Mouse (Mus musculus): Measurements from ENCODE around the gene Gm21887.
"Not testable (repeated sequence)": the region's sequence is repeated elsewhere in the genome, so short reads cannot be mapped to it uniquely, and the experiment has no call there.

Gene Gm21887

DNA sequence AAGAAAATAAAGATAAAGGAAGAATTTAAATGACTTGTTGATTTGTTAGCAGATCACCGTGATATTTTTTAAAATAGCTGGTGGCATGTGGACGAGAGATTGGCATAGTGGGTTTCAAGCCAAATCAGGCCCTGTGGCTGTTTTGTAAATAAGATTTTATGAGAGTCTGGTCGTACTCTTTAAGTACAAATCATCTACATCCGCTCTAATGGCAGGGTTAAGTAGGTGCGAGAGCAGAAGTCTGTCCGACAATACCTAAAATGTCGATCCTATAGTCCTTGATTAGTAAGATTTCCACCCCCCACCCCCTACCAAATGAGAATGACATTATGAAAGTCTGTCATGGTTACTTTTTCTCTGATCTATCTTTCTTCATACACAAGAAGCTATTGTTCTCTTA lies 25.1 kb upstream of the Gm21887 start:
- DNase-seq = not testable (repeated sequence)

DNA sequence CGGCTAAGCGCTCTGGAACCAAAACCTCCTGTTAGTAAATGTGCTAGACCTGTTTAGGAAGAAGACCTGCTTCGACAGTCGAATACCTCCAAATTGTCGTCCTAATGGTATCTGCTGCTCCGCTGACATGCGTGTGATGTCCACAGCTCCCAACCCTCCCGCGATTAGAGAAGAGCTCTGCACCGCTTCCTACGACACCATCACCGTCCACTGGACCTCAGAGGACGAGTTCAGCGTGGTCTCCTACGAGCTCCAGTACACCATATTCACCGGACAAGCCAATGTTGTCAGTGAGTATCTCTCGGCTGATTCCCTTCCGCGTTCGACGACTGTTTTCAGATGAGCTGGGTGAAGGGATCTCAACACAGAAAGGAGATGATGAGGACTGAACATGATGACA lies 24.6 kb upstream of the Gm21887 start:
- not testable (repeated sequence) for DNase-seq

DNA sequence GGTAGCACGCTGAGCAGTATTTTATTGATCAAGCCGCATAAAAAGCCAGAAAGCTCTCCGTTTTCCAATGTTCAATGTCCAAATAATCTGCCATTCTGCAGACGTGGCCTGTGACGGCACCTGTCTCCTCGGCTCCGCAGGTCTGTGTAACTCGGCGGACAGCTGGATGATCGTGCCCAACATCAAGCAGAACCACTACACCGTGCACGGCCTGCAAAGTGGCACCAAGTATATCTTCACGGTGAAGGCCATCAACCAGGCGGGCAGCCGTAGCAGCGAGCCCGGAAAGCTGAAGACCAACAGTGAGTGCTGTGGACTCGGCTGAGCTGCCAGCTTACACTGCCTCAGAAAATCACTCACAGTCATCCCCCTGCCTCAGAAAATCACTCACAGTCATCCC lies 23.7 kb upstream of the Gm21887 start:
- not testable (repeated sequence) for DNase-seq

DNA sequence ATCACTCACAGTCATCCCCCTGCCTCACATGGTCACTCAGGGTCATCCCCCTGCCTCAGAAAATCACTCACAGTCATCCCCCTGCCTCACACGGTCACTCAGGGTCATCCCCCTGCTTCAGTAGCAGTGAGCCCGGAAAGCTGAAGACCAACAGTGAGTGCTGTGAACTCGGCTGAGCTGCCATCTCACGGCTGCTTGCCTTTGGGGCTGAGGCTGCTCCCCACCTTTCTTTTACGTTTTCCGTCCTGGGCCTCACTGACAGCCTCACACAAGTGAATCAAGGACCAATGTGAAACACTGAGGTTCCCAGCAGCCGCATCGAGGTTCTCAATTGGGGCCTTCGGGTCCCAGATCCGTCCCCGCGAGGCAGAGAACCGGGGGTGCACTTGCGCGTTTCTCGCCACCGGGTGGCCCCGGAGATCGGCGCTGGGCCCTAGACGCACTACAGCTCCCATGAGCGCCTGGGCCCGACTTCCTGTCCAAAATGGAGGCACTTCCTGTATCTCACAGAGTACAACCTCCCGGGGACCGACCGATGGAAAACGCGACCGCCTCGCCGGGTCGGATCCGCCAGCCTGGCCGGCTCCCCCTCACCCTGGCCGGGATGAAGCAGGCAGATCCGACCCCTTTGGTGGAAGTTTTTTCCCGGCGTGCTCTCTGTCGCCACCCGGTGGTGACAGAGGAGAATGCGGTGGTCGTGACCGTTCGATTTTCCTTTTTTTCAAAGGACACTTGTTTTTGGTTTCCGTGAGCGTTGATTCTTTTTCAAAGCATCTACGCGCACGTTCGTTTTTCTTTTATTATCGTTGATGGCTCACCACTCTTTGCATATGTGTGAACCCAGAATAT lies 22.7 kb upstream of the Gm21887 start:
- DNase-seq = peak; percentile 87

DNA sequence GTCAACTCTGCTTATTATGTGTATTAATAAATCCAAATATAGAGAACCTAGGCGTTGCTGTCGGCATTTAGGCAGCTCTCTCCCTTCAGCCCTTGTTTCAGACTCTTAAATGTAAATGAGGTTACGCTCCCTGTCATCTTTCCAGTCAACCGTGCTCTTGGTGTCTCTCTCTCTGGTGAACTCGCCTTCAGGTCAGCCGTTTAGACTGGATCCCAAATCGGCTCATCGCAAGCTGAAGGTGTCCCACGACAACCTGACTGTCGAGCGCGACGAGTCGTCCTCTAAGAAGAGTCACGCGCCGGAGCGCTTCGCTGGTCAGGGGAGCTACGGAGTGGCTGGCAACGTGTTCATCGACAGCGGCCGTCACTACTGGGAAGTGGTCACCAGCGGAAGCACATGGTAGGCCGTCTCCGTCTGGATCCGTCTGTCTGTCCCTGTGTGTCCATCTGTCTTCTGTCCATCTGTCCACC lies 22.1 kb upstream of the Gm21887 start:
- DNase-seq = not testable (repeated sequence)

DNA sequence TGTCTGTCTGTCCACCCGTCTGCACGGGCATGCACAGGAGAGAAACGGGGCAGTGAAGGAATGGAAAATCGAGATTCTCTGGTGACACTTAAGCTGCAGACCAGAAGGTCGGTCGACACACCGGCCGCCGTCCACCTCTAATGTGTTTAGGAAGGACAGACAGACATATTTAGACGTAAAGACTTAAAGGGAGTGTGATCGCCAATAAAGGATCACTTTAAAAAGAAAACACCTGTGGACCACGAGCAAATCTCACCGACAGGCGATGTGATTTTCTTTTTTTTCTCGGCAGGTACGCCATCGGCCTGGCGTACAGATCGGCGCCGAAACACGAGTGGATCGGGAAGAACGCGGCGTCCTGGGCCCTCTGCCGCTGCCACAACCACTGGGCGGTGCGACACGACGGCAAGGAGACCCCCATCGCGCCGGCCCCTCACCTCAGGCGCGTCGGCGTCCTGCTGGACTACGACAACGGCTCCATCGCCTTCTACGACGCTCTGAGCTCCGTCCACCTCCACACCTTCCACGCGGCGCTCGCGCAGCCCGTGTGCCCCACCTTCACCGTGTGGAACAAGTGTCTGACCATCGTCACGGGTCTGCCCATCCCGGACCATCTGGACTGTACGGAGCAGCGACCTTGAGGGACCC lies 20.8 kb upstream of the Gm21887 start:
- not testable (repeated sequence) for DNase-seq

DNA sequence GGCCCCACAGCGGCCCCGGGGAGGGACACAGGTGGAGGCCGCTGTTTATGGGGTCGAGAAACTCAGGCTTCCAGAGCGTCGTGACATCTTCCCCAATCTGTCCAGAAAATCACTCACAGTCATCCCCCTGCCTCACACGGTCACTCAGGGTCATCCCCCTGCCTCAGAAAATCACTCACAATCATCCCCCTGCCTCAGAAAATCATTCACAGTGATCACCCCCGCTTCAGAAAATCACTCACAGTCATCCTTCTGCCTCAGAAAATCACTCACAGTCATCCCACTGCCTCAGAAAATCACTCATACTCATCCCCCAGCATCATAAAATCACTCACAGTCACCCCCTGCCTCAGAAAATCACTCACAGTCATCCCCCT lies 20.3 kb upstream of the Gm21887 start:
- not testable (repeated sequence) for DNase-seq

DNA sequence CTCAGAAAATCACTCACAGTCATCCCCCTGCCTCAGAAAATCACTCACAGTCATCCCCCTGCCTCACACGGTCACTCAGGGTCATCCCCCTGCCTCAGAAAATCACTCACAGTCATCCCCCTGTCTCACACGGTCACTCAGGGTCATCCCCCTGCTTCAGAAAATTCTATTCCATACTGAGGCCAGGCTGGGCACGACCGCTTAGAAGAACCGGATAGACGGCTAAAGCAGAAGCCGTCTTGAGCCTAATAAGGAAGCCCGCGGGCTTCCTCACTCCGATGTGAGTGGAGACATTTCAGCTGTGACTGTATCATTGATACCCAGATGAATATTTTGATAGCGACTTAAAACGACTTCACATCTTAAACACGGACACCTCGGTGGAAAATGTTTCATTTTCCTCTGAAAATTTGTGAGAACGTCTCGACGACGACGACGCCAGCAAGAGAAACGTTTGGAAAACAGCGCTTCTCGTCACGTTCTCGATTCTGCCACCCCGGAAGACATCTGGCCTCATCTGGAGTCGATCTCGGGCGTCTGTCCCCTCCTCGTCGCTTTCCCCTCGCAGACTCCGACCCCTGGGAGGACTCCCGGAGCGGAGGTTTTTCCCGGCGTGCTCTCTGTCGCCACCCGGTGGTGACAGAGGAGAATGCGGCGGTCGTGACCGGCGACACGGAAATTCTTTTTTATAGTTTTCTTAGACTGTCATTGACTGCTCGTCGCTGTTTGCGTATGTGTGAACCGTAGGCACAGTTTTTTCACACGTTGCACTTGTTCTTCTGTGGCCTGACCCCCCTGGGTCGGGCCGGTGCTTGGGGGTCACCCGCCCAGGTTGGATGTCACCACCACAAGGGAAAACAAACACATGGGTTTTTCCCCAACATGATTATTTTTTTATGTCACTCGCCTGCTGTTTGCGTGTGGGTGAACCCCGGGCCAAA lies 19.5 kb upstream of the Gm21887 start:
- peak; percentile 77 for DNase-seq

DNA sequence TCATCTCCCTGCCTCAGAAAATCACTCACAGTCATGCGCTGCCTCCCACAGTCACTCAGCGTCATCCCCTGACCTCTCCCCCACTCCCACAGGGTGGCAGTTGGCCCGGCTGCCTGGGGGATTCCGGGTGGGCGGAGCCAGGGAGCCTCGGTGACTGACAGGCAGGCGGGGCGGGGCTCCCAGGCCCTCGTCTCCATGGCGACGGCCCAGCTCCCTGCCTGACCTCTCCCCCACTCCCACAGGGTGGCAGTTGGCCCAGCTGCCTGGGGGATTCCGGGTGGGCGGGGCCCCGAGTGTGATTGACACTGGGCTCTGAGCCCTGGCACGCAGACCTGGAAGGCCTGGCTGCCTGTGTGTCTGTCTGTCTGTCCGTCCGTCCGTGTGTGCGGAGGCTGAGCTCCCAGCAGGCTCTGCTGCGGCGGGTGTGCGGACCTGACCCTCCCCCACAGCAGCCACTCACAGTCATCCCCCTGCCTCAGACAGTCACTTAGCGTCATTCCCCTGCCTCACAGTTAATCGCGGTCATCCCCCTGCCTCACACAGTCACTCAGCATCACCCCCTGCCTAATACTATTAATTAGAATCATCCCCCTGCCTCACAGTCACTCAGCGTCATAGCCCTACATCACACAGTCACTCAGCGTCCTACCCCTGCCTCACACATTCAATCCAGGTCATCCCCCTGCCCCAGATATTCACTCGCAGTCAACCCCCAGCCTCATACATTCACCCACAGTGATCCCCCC lies 18.2 kb upstream of the Gm21887 start:
- peak; percentile 98 for DNase-seq

DNA sequence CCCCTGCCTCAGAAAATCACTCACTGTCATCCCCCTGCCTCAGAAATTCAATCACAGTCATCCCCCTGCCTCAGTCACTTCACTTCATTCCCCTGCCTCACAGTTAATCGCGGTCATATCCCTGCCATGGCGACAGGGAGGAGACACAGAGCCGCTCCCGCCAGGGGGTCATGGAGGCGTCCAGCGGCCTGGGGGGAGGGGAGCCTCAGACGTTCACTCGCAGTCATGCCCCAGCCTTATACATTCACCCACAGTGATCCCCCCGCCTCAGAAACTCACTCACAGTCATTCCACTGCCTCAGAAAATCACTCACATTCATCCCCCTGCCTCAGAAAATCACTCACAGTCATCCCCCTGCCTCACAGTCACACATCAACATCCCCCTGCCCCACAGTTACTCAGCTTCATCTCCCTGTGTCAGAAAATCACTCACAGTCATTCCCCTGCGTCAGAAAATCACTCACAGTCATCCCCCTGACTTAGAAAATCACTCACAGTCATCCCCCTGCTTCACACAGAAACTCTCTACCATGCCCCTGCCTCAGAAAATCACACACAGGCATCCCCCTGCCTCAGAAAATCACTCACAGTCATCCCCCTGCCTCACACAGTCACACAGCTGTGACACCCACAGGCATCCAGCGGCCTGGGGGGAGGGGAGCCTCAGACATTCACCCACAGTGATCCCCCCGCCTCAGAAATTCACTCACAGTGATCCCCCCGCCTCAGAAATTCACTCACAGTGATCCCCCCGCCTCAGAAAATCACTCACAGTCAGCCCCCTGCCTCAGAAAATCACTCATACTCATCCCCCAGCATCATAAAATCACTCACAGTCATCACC lies 17.2 kb upstream of the Gm21887 start:
- not testable (repeated sequence) for DNase-seq

DNA sequence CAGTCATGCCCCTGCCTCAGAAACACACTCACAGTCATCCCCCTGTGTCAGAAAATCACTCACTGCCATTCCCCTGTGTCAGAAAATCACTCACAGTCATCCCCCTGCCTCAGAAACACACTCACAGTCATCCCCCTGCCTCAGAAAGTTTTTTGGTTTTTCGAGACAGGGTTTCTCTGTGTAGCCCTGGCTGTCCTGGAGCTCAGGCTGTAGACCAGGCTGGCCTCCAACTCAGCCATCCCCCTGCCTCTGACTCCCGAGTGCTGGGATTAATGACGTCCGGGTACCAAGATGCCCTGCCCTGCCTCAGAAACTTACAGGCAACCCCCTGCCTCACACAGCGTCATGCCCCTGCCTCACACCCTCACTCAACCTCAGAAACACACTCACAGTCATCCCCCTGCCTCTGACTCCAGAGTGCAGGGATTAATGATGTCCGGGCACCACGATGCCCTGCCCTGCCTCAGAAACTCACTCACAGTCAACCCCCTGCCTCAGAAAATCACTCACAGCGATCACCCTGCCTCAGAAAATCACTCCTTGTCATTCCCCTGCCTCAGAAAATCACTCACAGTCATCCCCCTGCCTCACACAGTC lies 16.4 kb upstream of the Gm21887 start:
- DNase-seq = not testable (repeated sequence)

DNA sequence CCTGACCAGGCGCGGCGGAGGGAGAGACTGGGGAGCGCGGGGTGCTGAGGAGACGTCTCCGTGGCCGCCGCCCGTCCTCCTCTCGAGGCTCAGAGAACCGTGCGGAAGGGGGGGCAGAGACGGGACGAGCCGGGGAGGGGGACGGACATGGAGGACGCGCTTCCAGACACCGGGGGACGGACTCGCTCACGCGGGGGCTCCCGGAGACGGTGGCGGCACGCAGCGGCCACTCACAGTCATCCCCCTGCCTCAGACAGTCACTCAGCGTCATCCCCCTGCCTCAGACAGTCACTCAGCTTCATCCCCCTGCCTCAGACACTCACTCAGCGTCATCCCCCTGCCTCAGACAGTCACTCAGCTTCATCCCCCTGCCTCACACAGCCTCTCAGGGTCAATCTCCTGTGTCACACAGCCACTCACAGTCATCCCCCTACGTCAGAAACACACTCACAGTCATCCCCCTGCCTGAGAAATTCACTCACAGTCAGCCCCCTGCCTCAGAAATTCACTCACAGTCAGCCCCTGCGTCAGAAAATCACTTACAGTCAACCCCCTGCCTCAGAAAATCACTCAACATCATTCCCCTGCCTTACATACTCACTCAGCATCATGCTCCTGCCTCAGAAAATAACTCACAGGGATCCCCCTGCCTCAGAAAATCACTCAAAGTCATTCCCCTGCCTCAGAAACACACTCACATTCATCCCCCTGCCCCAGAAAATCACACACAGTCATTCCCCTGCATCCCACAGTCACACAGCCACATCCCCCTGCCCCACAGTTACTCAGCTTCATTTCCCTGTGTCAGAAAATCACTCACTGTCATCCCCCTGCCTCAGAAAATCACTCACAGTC lies 15.2 kb upstream of the Gm21887 start:
- DNase-seq = not testable (repeated sequence)

DNA sequence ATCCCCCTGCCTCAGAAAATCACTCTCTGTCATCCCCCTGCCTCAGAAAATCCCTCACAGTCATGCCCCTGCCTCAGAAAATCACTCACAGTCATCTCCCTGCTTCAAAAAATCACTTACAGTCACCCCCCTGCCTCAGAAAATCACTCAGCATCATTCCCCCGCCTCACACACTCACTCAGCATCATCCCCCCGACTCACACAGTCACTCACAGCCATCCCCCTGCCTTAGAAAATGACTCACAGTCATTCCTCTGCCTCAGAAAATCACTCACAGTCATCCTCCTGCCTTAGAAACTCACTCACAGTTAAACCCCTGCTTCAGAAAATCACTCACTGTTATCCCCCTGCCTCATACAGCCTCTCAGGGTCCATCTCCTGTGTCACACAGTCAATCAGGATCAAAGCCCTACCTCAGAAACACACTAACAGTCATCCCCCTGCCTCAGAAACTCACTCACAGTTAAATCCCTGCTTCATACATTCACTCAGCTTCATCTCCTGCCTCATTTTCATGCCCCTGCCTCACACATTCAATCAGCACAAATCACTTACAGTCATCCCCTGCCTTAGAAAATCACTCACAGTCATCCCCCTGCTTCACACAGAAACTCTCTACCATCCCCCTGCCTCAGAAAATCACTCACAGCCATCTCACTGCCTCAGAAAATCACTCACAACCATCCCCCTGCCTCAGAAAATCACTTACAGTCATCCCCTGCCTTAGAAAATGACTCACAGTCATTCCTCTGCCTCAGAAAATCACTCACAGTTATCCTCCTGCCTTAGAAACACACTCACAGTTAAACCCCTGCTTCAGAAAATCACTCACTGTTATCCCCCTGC lies 14.4 kb upstream of the Gm21887 start:
- DNase-seq = not testable (repeated sequence)

DNA sequence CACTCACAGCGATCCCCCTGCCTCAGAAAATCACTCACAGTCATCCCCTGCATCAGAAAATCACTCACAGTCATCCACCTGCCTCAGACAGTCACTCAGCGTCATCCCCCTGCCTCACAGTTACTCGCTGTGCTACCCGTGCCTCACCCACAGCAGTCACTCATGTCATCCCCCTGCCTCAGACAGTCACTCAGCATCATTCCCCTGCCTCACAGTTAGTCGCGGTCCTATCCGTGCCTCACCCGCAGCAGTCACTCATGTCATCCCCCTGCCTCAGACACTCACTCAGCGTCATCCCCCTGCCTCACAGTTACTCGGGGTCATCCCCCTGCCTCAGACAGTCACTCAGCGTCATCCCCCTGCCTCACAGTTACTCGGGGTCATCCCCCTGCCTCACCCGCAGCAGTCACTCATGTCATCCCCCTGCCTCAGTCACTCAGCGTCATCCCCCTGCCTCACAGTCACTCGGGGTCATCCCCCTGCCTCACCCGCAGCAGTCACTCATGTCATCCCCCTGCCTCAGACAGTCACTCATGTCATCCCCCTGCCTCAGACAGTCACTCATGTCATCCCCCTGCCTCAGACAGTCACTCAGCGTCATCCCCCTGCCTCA lies 13.4 kb upstream of the Gm21887 start:
- DNase-seq = not testable (repeated sequence)

DNA sequence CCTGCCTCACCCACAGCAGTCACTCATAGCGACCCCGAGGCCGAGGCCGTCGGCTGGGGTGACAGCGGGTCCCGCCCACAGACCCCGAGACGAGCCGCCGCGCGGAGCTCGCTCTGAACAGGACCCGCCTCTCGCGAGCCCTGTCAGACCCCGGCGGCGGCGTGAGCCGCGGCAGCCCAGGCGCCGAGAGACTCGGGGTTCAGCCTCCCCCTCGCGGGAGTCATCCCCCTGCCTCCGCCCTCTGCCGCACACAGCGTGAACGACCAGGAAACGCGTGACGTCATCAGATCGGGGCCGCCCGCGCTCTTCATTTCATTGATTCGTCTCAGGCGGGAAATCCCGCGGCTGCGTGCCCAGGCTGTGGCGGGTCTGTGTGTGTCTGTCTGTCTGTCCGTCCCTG lies 12.5 kb upstream of the Gm21887 start:
- DNase-seq = peak; percentile 87

DNA sequence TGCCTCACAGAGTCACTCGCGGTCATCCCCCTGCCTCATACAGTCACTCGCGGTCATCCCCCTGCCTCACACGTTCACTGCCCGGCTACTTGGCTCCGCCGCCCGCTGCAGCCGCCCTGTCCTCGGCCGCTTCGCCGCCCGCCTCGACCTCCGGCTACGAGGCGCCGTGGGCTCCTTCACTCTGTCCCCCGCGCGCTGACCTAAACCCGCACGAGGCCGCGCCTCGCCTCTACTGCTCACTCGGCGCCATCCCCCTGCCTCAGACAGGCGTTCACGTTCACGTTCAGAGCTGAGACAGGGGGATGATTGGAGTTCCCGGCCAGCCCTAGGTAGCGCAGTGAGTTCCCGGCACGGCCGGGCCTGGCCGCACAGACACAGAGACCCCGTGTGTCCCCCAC lies 12.0 kb upstream of the Gm21887 start:
- DNase-seq = not testable (repeated sequence)

DNA sequence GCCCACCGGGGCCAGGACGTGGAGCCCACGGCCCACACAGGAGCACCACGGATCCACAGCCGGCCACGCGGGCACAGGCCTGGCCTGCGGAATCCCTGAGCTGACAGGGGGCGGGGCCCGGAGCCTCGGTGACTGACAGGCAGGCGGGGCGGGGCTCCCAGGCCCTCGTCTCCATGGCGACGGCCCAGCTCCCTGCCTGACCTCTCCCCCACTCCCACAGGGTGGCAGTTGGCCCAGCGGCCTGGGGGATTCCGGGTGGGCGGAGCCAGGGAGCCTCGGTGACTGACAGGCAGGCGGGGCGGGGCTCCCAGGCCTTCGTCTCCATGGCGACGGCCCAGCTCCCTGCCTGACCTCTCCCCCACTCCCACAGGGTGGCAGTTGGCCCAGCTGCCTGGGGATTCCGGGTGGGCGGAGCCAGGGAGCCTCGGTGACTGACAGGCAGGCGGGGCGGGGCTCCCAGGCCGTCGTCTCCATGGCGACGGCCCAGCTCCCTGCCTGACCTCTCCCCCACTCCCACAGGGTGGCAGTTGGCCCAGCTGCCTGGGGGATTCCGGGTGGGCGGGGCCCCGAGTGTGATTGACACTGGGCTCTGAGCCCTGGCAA lies 11.5 kb upstream of the Gm21887 start:
- DNase-seq = peak; percentile 100

All from lung, postnatal 36 days (tissue).